Mouse (Mus musculus): Measurements from ENCODE around the gene Serpina1b.
"Not testable (repeated sequence)": the region's sequence is repeated elsewhere in the genome, so short reads cannot be mapped to it uniquely, and the experiment has no call there.

The Serpina1b gene

DNA sequence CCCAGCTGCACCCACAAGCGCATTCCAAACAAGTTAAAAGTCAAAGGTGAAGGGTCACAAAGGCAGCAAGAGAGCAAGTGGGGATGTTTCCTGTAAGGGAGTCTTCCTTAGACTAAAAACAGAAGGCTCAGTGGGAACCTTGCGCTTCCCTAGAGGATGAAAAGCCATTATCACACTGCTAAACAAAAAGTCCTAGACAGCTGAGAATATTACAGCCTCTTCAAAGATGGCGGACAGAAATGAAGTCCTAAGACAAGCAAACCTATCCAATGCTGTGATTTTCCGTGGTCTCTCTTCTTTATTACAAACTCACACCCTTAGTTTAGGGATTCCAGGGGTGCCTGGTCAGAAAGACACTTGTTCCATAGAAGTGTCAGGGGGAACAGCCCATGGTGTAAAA is at the start of gene Serpina1b:
Gene Serpina1b (minus strand): TSS at position 101 of the 400 bp plus-strand sequence.
- not testable (repeated sequence) for DNase-seq (ENCODE audit: low read depth, low spot score)

DNA sequence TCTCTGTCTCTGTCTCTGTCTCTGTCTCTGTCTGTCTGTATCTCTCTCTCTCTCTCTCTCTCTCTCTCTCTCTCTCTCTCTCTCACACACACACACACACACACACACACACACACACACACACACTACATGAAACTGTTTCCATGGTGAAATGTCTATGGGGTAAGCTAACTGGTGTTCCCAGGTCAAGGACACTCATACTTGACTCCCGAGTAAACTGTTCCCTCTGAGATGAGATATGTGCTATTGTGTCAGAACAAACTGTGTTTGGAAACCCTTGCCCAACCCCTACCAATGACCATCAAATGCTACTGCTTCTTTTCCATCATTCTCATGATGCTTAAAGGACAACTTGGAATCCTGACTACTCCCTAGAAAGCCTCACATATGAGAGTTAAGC is 36.7 kb upstream of the Serpina1b start:
- DNase-seq (ENCODE audit: low read depth, low spot score): not testable (repeated sequence)

DNA sequence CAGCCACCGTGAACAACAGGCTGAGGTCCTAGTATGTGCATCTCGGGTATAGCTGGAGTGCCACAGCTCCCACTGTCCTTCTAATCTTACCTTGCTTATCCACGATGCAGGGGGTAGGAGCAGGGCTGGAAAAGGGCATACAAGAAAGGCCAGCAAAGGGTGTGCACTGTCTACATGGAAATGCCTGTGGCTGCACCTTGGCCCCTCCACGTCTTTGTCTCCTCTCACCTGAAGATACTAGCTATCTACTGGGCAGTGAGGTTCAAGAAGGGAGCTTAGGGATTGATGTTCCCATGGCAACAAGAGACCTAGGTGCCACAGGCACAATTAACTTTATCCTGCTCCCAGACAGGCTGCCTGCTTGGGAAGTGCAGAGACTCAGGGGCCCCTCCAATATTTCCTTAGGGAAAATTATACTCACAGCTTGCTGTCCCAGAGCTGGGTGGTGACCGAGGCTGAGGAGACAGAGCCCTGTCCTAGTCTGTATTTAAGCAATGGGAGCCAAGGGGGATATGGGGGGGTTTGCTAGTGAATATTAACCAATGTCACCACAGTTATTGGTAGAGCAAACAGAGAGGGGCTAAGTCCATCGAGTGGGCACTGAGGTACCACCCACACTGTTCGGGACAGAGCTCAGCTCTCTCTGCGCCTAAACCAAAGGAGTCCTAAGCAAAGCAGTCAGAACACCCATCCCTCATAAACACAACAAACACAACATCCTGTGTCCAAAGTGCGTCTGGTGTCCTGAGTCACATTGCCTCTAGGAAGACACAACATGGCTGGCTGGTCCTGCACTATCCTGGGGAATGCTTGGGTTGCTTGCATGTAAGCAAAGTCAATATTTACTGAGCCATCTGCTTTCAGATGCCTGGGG is 33.2 kb upstream of the Serpina1b start, which contains the start of gene Serpina1a:
Gene Serpina1a (minus strand): TSS at position 462 of the 874 bp plus-strand sequence.
- not testable (repeated sequence) for DNase-seq (ENCODE audit: low read depth, low spot score)

DNA sequence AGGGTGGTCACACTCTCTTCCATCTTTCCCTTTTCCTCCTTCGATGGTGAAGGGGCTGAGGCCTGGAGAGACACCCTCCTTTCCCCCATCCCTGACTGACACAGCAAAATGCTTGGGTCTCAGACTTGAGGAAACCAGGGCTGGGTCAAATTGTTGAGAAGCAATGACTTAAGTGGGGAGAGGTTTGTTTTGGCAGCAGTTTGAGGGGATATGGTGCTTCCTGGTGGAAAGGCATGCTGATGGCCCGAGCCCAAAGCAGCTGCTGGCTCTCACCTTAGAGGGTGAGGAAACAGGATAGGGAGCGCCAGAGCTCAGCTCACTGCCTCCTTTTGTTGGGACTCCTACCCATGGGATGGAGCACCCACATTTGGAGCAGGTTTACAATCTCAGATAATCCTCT is 30.8 kb upstream of the Serpina1b start:
- DNase-seq (ENCODE audit: low read depth, low spot score): no peak

DNA sequence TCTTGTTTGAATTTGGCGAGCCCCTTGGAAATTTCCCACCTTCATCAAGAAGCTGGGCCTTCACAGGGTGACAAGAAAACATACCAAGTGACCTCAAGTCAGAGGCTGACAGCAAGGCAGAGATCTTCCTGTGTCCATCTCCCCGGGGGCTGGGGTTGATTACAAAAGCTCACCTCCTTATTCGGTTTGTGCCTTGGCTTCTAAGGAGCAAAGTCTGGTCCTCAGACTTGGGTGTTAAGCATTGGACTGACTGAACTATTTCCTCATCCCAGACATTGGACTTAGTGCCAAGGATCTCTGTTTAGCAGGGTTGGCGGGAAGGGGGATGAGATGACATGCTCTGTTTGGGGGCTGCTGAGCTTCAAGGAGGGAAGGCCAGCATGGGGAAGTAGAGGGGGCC is 30.4 kb upstream of the Serpina1b start:
- not testable (repeated sequence) for DNase-seq (ENCODE audit: low read depth, low spot score)

DNA sequence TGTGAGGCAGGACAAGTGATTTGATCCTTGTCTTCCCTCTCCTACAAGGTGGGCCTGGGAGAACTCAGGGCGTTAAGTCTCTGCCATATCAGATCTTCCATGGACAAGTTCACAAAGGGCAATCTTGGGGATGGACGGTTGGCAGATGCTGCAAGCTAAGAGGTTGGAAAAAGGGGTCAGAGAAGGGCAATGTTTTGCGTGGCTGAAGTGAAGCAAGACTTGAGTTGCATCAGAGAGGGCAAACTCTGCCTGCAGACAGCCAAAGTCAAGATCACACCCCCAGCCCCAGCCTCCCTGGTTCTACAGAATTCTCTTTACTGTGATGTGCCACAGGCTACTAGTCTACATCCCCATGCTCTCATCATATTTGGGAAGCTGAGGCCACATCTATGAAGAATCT is 29.4 kb upstream of the Serpina1b start:
- DNase-seq (ENCODE audit: low read depth, low spot score): not testable (repeated sequence)

DNA sequence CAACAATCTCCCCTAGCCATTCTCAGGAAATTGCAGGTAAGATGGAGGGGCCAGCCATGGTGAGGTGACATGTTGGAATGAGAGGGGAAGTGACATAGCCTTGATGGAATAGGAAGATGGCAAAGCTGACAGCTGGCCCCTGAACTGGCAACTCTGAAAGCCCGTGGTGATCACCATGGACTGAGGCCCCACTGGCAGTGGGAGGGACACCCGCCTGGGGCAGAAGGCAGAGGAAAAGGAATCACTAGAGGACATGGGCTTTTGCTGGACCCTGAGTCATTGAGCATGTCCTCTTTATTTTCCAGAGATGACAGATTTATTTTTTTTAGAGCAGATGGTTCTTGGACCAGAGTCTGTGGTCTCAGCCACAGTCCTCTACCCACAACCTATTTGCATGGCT is 22.9 kb upstream of the Serpina1b start:
- not testable (repeated sequence) for DNase-seq (ENCODE audit: low read depth, low spot score)

DNA sequence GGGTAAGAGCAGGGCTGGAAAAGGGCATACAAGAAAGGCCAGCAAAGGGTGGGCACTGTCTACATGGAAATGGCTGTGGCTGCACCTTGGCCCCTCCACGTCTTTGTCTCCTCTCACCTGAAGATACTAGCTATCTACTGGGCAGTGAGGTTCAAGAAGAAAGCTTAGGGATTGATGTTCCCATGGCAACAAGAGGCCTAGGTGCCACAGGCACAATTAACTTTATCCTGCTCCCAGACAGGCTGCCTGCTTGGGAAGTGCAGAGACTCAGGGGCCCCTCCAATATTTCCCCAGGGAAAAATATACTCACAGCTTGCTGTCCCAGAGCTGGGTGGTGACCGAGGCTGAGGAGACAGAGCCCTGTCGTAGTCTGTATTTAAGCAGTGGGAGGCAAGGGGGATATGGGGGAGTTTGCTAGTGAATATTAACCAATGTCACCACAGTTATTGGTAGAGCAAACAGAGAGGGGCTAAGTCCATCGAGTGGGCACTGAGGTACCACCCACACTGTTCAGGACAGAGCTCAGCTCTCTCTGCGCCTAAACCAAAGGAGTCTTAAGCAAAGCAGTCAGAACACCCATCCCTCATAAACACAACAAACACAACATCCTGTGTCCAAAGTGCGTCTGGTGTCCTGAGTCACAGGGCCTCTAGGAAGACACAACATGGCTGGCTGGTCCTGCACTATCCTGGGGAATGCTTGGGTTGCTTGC is 2.4 kb downstream of the Serpina1b start:
- DNase-seq (ENCODE audit: low read depth, low spot score): not testable (repeated sequence)

DNA sequence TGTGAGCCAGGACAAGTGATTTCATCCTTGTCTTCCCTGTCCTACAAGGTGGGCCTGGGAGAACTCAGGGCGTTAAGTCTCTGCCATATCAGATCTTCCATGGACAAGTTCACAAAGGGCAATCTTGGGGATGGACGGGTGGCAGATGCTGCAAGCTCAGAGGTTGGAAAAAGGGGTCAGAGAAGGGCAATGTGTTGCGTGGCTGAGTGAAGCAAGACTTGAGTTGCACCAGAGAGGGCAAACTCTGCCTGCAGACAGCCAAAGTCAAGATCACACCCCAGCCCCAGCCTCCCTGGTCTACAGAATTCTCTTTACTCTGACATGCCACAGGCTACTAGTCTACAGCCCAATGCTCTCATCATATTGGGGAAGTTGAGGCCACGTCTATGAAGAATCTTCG is 6.3 kb downstream of the Serpina1b start:
- DNase-seq (ENCODE audit: low read depth, low spot score): not testable (repeated sequence)

DNA sequence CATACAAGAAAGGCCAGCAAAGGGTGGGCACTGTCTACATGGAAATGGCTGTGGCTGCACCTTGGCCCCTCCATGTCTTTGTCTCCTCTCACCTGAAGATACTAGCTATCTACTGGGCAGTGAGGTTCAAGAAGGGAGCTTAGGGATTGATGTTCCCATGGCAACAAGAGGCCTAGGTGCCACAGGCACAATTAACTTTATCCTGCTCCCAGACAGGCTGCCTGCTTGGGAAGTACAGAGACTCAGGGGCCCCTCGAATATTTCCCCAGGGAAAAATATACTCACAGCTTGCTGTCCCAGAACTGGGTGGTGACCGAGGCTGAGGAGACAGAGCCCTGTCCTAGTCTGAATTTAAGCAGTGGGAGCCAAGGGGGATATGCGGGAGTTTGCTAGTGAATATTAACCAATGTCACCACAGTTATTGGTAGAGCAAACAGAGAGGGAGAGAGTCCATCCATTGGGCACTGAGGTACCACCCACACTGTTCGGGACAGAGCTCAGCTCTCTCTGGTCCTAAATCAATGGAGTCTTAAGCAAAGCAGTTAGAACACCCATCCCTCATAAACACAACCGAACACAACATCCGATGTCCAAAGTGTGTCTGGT is 56.8 kb downstream of the Serpina1b start, which contains the start of gene Serpina1d:
Gene Serpina1d (minus strand): TSS at position 347 of the 606 bp plus-strand sequence.
- DNase-seq (ENCODE audit: low read depth, low spot score): not testable (repeated sequence)

DNA sequence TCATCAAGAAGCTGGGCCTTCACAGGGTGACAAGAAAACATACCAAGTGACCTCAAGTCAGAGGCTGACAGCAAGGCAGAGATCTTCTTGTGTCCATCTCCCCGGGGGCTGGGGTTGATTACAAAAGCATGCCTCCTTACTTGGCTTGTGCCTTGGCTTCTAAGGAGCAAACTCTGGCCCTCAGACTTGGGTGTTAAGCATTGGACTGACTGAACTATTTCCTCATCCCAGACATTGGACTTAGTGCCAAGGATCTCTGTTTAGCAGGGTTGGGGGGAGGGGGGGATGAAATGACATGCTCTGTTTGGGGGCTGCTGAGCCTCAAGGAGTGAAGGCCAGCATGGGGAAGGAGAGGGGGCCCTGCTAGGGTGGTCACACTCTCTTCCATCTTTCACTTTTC is 59.6 kb downstream of the Serpina1b start:
- DNase-seq (ENCODE audit: low read depth, low spot score): not testable (repeated sequence)

DNA sequence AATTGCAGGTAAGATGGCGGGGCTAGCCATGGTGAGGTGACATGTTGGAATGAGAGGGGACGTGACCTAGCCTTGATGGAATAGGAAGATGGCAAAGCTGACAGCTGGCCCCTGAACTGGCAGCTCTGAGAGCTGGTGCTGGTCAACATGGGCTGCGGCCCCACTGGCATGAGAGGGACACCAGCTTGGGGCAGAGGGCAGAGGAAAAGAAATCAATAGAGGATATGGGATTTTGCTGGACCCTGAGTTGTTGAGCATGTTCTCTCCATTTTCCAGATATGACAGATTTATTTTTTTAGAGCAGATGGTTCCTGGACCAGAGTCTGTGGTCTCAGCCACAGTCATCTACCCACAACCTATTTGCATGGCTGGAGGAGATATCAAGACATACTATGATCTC is 67.1 kb downstream of the Serpina1b start:
- not testable (repeated sequence) for DNase-seq (ENCODE audit: low read depth, low spot score)

DNA sequence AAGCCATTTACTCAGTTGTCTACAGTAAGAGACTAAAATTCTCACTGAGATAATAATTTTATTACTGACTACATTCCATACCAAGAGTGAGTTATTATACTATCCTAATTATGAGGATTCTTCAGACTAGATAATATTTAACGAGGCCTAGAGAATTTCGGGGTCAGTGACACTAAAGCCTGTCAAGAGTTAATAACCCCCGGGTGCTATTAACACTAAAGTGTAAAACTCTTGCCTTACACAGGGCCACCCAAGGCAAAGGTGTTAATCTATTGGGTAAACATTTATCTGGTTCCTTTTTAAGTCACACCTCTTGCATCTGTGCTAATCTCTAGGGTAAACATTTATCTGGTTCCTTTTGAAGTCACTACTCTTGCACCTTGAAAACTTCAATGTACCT is 69.9 kb downstream of the Serpina1b start:
- DNase-seq (ENCODE audit: low read depth, low spot score): not testable (repeated sequence)

DNA sequence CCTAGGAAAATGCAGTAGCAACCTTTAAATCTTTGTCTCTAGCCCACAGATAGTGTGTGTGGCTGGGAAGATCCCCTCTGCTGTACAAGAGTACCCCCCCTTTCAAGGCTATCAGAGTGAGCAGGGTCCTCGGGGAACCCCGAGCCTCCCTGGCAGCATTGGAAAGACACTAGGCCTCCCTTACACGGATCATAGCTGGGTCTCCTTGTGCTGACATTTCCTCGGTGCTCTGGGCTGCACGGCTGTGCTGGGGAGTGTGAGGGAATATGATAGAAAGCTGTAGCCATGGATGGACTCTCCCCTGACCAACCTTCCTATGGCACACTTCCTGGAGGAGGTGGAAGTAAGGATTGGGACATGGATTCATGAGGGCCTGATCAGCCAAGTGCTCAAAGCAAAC is 84.2 kb downstream of the Serpina1b start:
- not testable (repeated sequence) for DNase-seq (ENCODE audit: low read depth, low spot score)

DNA sequence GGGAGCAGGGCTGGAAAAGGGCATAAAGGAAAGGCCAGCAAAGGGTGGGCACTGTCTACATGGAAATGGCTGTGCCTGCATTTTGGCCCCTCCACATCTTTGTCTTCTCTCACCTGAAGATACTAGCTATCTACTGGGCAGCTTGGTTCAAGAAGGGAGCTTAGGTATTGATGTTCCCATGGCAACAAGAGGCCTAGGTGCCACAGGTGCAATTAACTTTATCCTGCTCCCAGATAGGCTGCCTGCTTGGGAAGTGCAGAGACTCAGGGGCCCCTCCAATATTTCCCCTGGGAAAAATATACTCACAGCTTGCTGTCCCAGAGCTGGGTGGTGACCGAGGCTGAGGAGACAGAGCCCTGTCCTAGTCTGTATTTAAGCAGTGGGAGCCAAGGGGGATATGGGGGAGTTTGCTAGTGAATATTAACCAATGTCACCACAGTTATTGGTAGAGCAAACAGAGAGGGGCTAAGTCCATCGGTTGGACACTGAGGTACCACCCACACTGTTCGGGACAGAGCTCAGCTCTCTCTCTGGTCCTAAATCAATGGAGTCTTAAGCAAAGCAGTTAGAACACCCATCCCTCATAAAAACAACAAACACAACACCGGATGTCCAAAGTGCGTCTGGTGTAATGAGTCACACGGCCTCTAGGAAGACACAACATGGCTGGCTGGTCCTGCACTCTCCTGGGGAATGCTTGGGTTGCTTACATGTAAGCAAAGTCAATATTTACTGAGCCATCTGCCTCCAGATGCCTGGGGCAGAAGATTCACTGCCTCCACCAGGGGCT is 92.2 kb downstream of the Serpina1b start:
- DNase-seq (ENCODE audit: low read depth, low spot score): not testable (repeated sequence)

DNA sequence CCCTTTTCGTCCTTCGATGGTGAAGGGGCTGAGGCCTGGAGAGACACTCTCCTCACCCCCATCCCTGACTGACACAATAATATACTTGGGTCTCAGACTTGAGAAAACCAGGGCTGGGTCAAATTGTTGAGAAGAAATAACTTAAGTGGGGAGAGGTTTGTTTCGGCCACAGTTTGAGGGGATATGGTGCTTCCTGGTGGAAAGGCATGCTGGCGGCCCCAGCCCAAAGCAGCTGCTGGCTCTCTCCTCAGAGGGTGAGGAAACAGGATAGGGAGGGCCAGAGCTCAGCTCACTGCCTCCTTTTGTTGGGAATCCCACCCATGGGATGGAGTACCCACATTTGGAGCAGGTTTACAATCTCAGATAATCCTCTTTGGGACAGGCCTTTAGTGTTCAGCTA is 94.6 kb downstream of the Serpina1b start:
- not testable (repeated sequence) for DNase-seq (ENCODE audit: low read depth, low spot score)

DNA sequence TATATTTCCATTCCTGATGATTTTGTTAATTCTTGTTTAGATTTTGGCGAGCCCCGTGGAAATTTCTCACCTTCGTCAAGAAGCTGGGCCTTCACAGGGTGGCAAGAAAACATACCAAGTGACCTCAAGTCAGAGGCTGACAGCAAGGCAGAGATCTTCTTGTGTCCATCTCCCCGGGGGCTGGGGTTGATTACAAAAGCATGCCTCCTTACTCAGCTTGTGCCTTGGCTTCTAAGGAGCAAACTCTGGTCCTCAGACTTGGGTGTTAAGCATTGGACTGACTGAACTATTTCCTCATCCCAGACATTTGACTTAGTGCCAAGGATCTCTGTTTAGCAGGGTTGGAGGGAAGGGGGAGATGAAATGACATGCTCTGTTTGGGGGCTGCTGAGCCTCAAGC is 95.1 kb downstream of the Serpina1b start:
- DNase-seq (ENCODE audit: low read depth, low spot score): not testable (repeated sequence)

DNA sequence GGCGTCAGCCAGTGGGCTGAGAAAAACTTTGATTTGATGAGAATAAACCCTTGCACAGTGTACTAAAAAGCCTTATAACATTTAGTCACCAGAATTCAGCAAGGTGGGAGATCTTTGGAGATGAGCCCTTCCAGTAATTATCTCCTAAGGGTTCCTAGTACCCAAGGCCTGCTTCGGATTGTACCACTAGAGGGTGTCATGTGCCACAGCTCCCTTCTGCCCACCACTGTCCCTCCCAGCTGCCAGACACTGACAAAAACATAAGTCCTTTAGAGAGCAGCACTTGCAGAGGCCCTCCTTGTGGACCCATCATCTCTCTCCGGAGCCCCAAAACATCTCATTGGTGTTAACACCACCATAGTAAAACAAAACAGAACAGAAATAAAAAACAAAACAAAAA is 118.6 kb downstream of the Serpina1b start:
- no peak for DNase-seq (ENCODE audit: low read depth, low spot score)

DNA sequence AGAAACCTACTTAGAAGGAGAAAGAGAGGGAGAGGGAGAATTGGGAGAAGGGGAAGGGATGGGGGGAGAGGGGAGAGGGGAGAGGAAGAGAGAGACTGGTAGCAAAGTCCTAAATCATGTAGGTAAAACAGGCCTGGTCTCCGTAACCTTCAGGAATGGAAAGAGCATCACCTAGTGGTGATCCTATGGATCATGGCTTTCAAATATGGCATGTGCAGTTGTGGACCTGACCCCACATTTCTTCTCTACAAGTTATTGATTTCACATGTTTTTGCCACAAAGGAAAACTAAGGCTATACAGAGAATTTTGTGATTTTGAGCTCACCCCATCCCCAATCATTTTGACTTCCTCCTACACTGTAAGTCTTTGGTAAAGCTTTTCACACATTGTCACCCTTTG is 119.8 kb downstream of the Serpina1b start:
- no peak for DNase-seq (ENCODE audit: low read depth, low spot score)

DNA sequence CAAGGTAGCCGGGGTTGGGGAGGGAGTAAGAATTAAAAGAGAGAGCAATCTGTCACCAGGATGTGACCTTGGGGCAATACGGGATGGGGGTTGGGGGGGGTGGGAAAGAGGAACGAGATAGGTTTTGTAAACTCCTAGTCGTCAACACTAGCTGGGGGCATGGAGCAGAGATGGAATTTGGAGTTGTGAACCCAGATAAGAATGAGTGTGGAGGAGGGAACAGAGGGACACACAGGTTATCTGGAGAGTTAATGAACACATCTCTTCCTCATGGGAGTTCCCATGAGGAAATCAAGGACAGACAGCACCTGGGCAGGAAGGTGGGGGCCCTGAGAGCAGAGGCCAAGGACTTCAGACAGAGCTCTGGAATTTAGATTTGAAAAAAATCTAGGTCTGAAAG is 124.1 kb downstream of the Serpina1b start:
- DNase-seq (ENCODE audit: low read depth, low spot score): no peak

DNA sequence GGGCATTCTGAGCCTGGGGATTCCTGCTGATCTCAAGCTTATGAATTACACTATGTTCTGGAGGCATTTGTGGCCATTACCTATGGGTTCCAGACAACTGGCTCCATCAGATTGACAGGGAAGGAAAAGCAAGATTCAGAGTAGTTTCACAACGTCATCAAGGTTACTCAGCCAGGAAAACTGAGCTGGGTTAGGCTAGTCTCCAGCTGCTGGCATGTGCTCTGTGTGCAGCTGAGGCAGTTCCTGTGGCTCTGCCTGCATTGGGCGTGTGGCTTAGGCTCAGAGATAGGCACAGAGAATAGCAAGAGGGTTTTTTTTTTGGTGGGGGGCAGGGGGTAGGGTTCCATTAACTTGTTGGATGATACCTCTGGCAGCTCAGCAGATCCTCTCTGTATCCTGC is 124.6 kb downstream of the Serpina1b start:
- no peak for DNase-seq (ENCODE audit: low read depth, low spot score)

Data from mesoderm, embryonic 11.5 days (tissue).